Mouse (Mus musculus): ENCODE results near the gene Ptgs1. TPM values are rescaled to one million over a fixed set of nuclear protein-coding genes. Genes with fewer than 3 reads are reported as not detected.
"Not testable (repeated sequence)": the region's sequence is repeated elsewhere in the genome, so short reads cannot be mapped to it uniquely, and the experiment has no call there.

Gene Ptgs1
- 10 to 100 TPM; 15.0 to 33.0 (median 25.0) TPM for total RNA-seq (2022)

DNA sequence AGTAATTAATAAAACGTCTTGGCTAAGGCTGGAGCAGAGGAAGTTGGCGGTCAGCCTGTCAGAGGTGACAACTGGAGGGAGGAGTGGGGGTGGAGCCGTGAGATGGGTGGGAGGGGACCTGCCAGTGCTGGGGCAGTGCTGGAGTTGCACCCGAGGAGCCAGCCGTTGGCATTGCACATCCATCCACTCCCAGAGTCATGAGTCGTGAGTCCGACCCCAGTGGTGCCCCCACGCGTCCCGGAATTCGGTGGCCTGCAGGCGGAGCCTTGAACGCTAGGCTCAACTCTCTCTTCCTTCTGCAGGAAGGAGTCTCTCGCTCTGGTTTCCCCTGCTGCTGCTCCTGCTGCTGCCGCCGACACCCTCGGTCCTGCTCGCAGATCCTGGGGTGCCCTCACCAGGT, at the start of gene Ptgs1:
Gene Ptgs1 (plus strand): TSS at position 61 of the 400 bp plus-strand sequence.
- no peak for DNase-seq (ENCODE audit: low spot score in 2 of 2)

DNA sequence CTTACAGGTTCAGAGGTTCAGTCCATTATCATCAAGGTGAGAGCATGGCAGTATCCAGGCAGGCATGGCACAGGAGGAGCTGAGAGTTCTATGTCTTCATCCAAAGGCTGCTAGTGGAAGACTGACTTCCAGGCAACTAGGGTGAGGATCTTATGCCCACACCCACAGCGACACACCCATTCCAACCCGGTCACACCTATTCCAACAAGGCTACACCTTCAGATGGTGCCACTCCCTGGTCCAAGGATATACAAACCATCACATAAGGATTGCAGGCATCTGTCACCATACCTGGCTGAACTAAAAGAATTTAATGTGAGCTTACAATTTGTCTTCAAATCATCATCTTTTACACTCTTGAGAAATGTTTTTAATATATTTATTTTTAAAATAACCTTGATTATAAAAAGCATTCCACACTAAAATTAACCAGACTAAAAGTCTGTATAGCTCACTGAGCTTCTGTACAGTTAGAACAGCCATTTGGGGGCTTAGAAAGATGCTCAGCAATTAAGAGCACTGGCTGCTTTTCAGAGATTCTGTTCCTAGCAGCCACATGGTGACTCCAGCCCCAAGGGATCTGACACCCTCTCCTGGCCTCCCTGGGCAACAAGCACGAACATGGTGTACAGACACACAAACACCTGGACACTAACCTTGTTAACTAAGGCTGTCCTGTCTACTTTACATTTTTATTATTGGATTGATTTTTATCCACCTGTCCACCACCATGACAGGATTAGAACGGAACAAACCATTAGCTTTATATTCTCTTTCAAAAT, 48.4 kb upstream of the Ptgs1 start:
- DNase-seq (ENCODE audit: low spot score in 2 of 2), result not testable (repeated sequence)

DNA sequence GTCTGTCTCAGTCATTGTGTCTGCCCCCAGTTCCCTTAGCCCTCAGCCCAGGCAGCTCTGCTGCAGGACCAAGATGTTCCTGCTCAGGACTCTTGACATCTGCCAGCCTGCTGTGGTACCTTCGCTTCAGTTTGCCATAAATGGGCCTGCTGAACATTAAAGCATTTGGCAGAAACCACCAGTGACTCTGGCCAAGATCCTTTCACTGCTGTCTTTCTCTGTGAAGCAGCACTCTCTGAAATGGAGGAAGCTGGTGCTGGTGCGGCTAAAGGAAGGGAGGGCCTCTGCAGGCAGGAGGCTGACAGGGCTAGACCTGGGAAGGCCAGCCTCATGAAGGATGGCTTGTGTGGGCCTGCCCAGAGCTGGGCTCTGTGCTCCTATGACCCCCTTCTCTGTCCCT, 46.9 kb upstream of the Ptgs1 start:
- peak in 1 of 2 experiments; percentile 28 for DNase-seq (ENCODE audit: low spot score in 2 of 2)

DNA sequence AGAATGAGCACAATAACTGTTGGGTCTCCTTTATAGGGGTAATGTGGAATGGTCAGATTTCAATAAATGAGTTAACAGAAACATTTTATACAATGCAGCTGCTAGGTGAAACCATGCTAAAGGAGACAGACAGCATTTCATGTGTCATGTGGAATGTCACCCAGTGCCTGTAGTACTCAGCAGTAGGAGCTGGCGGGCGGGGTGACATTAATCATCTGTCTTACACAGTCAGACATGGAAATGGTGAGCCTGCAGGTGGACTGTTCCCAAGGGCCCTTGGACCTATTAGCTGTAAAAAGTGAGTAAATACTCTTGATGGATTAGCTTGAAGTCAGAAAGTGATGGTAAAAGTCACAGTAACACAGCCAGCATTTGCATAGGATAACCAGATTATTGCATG, 46.0 kb upstream of the Ptgs1 start:
- DNase-seq (ENCODE audit: low spot score in 2 of 2), result no peak

GRCm38 (mm10) chr2:36184876-36185275, 45.4 kb upstream of the Ptgs1 start:
- no peak for DNase-seq (ENCODE audit: low spot score in 2 of 2)

DNA sequence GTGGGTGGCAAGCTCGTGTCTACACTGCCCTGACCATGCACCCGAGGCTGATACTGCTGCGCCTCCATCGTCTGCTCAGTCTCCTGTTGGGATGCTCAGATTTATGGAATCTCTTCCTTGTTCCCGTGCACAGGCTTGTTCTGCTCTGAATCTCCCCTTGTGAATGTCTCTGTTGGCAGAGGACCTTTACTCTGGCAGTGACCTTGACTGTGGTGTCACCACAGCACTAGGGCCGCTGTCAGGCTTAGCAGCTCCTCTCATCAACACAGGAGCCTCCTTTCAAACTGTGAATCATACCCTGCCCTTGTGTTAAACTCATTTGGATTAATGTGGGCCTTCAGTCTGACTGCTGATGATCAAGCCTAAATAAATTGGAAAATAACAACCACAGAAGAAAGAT, 41.0 kb upstream of the Ptgs1 start:
- DNase-seq (ENCODE audit: low spot score in 2 of 2), result not testable (repeated sequence)

GRCm38 (mm10) chr2:36191098-36191941, 38.9 kb upstream of the Ptgs1 start:
- DNase-seq (ENCODE audit: low spot score in 2 of 2), result no peak

GRCm38 (mm10) chr2:36197021-36197420, 33.2 kb upstream of the Ptgs1 start:
- no peak for DNase-seq (ENCODE audit: low spot score in 2 of 2)

GRCm38 (mm10) chr2:36197919-36198881, 32.0 kb upstream of the Ptgs1 start:
- peak; percentile 35 to 55 for DNase-seq (ENCODE audit: low spot score in 2 of 2)

- no peak for DNase-seq (ENCODE audit: low spot score in 2 of 2)
Measured at GRCm38 (mm10) chr2:36198882-36199262, 31.4 kb upstream of the Ptgs1 start.

- no peak for DNase-seq (ENCODE audit: low spot score in 2 of 2)
Measured at GRCm38 (mm10) chr2:36200813-36201212, 29.4 kb upstream of the Ptgs1 start.

- no peak for DNase-seq (ENCODE audit: low spot score in 2 of 2)
Measured at GRCm38 (mm10) chr2:36201756-36202610, 28.2 kb upstream of the Ptgs1 start.

DNA sequence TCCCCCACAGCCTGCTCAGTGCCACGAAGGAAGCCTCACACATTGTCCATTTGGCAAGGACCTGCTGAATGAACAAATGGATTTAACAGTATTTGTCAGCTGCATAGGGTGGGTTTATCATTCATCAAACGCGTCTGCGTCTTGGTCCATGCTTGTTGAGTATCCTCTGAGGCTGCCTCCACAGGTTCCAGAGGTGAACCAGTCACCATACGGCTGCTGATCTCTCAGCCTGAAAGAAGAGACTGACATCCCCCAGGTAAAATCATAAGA, 27.7 kb upstream of the Ptgs1 start:
- no peak for DNase-seq (ENCODE audit: low spot score in 2 of 2)

DNA sequence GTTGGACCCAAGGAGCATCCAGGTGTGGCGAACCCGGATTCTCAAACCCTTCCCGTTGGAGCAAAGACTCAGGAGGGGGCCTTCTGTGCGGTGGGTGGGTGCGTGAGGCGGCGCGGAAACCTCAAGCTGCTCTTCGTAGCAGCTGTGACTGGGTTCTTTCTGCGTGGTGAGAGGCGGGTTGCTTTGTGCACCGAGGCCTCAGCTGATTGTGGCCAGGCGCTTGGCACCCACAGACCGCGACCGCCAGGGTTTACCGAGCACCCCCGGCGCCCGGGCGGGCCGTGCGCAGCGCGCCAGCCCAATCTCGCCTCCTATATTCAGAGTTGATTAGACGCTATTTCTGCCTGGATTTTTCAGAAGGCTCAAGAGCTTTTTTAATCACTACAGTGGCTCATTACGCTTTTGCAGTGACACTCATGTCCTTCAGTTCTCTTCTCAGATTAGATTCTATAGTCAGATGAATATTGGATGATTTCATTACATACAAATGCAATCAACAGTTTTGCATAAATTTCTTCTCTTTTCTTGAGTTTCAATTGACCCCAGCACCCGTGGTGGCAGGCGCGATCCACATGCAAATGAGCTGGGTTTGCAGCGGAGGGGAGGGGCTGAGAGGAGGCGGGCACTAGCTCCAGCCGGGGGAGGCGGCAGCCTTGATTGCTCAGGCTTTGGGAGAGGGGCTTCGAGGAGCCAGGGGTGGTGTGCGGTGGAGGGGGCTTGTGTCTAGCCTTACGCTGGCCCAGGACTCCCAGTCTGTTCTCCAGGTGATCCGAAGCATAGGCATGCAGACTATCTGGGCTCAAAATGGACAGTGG, 27.0 kb upstream of the Ptgs1 start:
- DNase-seq (ENCODE audit: low spot score in 2 of 2), result peak in 1 of 2 experiments; percentile 43

DNA sequence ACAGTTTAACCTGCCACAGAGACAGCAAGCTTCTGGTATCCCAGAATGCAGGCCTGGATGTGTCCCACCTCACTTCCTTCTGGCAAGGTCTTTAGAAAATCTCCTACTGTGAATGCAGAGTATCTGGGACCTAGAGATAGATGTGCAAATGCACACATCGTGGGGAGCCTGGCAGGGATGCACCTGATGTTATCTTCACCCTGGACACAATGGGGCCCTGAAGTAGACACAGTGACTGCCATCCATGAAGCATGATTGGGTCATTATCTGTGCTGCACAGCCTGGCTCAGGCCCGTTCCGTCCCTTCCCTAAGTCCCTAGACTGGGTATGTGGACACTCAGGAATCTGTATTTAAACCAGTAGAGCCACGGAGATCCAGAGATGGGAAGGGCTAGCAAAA, 25.6 kb upstream of the Ptgs1 start:
- DNase-seq (ENCODE audit: low spot score in 2 of 2), result no peak

- no peak for DNase-seq (ENCODE audit: low spot score in 2 of 2)
Measured at GRCm38 (mm10) chr2:36207071-36207470, 23.2 kb upstream of the Ptgs1 start.

DNA sequence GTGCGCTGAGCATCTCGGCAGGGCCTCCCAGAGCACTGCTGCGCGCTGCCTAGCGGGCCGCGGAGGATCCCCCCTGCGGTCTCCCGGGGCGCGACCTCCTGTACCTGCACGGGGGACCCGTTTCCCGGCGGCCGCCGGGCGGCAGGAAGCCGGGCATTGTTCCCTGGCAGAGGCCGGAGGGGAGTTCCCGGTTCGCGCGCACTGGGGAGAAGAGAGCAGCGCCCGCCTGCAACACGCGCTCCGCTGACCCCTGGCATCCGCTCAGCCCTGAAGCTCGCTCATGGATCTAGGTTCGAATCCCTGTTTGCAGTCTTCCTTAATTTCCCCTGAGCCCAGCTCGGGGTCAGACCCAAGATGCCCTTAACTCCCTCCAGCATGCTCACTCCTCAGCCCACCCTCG, 19.4 kb upstream of the Ptgs1 start:
- DNase-seq (ENCODE audit: low spot score in 2 of 2), result no peak

GRCm38 (mm10) chr2:36211785-36212184, 18.4 kb upstream of the Ptgs1 start:
- DNase-seq (ENCODE audit: low spot score in 2 of 2), result no peak

DNA sequence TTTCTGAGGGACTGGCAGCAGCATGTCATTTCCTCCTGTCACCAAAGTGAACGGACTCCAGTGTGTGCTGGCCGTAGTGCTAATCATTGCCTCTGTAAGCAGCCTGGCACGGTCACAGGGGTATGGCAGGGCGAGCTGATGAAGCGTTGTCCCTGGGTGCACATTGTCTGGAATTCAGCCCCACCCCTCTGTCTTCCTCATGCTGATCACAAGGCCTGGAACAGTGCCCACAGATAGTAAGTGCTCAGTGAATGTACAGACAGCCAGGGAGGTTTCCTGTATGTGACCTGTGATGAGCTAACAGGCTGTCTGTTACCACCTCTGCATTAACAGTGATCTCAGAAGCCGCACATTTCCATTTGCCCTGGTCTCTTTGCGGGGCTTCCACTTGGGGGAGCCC, 17.1 kb upstream of the Ptgs1 start:
- DNase-seq (ENCODE audit: low spot score in 2 of 2), result no peak

DNA sequence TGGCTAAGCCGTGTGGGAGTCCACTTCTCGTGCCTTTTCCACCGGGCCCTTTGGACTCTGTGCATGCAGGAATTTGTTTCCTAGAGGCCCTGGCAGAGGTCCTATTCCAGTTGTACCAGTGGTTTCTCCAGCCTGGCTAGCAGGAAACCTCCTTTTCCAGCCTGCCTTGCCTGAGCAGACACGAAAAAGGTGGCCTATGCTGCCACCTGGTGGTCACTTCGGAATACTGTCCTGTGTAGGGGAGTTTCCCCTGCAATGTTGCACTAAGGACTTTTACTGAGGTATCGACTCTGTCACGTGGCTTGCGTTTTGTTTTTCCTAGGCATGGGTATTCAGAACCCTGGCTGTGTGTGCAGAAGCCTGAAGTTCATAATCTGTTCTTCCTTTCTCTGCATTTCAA, 16.2 kb upstream of the Ptgs1 start:
- DNase-seq (ENCODE audit: low spot score in 2 of 2), result peak; percentile 80 to 89
